Mouse (Mus musculus): ENCODE data around the gene Kctd20. TPM values are rescaled to one million over a fixed set of nuclear protein-coding genes. Genes with fewer than 3 reads are reported as not detected.

Gene Kctd20
- 32.4 TPM for polyA plus RNA-seq (2014; fragmentation: Illumina TruSeq; extraction: RNeasy Lipid Tissue Mini Kit (QIAGEN cat#74804); ENCODE audit: low read depth, low replicate concordance)

GRCm38 (mm10) chr17:28951831-28952799 is at the start of gene Kctd20:
Gene Kctd20, plus strand, starts transcription at chr17:28951950.

GRCm38 (mm10) chr17:28915060-28915628 is 36.6 kb upstream of the Kctd20 start, which contains the start of gene 4930539E08Rik:
Gene 4930539E08Rik, minus strand, starts transcription at chr17:28915324.

GRCm38 (mm10) chr17:28943740-28944139 is 8.0 kb upstream of the Kctd20 start, which contains the start of gene Pxt1:
Gene Pxt1, minus strand, starts transcription at chr17:28943840.

GRCm38 (mm10) chr17:29007641-29008325 is 56.0 kb downstream of the Kctd20 start, which contains the start of gene Stk38:
Gene Stk38, minus strand, starts transcription at chr17:29007995.

Other genes starting within 250 kb of the Kctd20 start
- 1.2 TPM for gene AC170998.1, start 225.9 kb upstream of the Kctd20 start, polyA plus RNA-seq (2014; fragmentation: Illumina TruSeq; extraction: RNeasy Lipid Tissue Mini Kit (QIAGEN cat#74804); ENCODE audit: low read depth, low replicate concordance)
- gene Mapk13, start 182.7 kb upstream of the Kctd20 start, polyA plus RNA-seq (2014; fragmentation: Illumina TruSeq; extraction: RNeasy Lipid Tissue Mini Kit (QIAGEN cat#74804); ENCODE audit: low read depth, low replicate concordance) = 0.49 TPM
- 10.8 TPM for gene Brpf3, start 150.9 kb upstream of the Kctd20 start, polyA plus RNA-seq (2014; fragmentation: Illumina TruSeq; extraction: RNeasy Lipid Tissue Mini Kit (QIAGEN cat#74804); ENCODE audit: low read depth, low replicate concordance)
- not detected for gene Pnpla1, start 93.5 kb upstream of the Kctd20 start, polyA plus RNA-seq (2014; fragmentation: Illumina TruSeq; extraction: RNeasy Lipid Tissue Mini Kit (QIAGEN cat#74804); ENCODE audit: low read depth, low replicate concordance)
- gene 4930539E08Rik, start 36.6 kb upstream of the Kctd20 start, polyA plus RNA-seq (2014; fragmentation: Illumina TruSeq; extraction: RNeasy Lipid Tissue Mini Kit (QIAGEN cat#74804); ENCODE audit: low read depth, low replicate concordance) = 0.16 TPM
- gene Pxt1, start 8.1 kb upstream of the Kctd20 start, polyA plus RNA-seq (2014; fragmentation: Illumina TruSeq; extraction: RNeasy Lipid Tissue Mini Kit (QIAGEN cat#74804); ENCODE audit: low read depth, low replicate concordance) = not detected
- 76.6 TPM for gene Stk38, start 56.0 kb downstream of the Kctd20 start, polyA plus RNA-seq (2014; fragmentation: Illumina TruSeq; extraction: RNeasy Lipid Tissue Mini Kit (QIAGEN cat#74804); ENCODE audit: low read depth, low replicate concordance)
- gene Srsf3, start 80.7 kb downstream of the Kctd20 start, polyA plus RNA-seq (2014; fragmentation: Illumina TruSeq; extraction: RNeasy Lipid Tissue Mini Kit (QIAGEN cat#74804); ENCODE audit: low read depth, low replicate concordance) = 269 TPM
- gene Cdkn1a, start 139.0 kb downstream of the Kctd20 start, polyA plus RNA-seq (2014; fragmentation: Illumina TruSeq; extraction: RNeasy Lipid Tissue Mini Kit (QIAGEN cat#74804); ENCODE audit: low read depth, low replicate concordance) = 7.0 TPM
- gene Rab44, start 162.2 kb downstream of the Kctd20 start, polyA plus RNA-seq (2014; fragmentation: Illumina TruSeq; extraction: RNeasy Lipid Tissue Mini Kit (QIAGEN cat#74804); ENCODE audit: low read depth, low replicate concordance) = not detected